Mouse (Mus musculus): ENCODE data around the gene Arl2. TPM values are rescaled to one million over a fixed set of nuclear protein-coding genes. Genes with fewer than 3 reads are reported as not detected.

Gene Arl2
- total RNA-seq, 2 experiments from 2014 or later, result 57.7 to 67.5 TPM

- intact Hi-C loops (cut with DNase I), result loop anchor here (2.0 to 5.0 kb wide), 2 partner anchors 81 to 163 kb away; partner anchors contain the start of genes Pola2 and Syvn1
- DNase-seq, result peak; percentile 90 to 95
Measured at GRCm38 (mm10) chr19:6127760-6128341, 13.5 kb downstream of the Arl2 start, which contains the start of gene Snx15. TSS of gene Snx15 (minus strand) at chr19:6128304.

- intact Hi-C loops (cut with DNase I), result loop anchor here (2.0 to 5.0 kb wide), 2 partner anchors 80 to 162 kb away; partner anchors contain the start of genes Pola2 and Syvn1
- no peak for DNase-seq
Measured at GRCm38 (mm10) chr19:6126789-6127580, 14.4 kb downstream of the Arl2 start.

GRCm38 (mm10) chr19:6126289-6126688 is 15.1 kb downstream of the Arl2 start:
- intact Hi-C loops (cut with DNase I), result loop anchor here (2.0 to 5.0 kb wide), 2 partner anchors 79 to 161 kb away; partner anchors contain the start of genes Pola2 and Syvn1
- DNase-seq, result peak; percentile 54 to 73

- intact Hi-C loops (cut with DNase I), result loop anchor here (5.0 kb wide), 1 partner anchor 78 kb away; the partner anchor contains the start of gene Syvn1
- DNase-seq, result no peak
Measured at GRCm38 (mm10) chr19:6124898-6125297, 16.4 kb downstream of the Arl2 start.

- DNase-seq, result no peak
- intact Hi-C loops (cut with DNase I), result no loop called here
Measured at GRCm38 (mm10) chr19:6123330-6123729, 18.0 kb downstream of the Arl2 start.

- intact Hi-C loops (cut with DNase I), result no loop called here
- no peak for DNase-seq
Measured at GRCm38 (mm10) chr19:6121761-6122160, 19.6 kb downstream of the Arl2 start.

- intact Hi-C loops (cut with DNase I), result no loop called here
- no peak for DNase-seq
Measured at GRCm38 (mm10) chr19:6118677-6119185, 22.6 kb downstream of the Arl2 start.

GRCm38 (mm10) chr19:6117986-6118676 is 23.2 kb downstream of the Arl2 start, which contains the start of gene Sac3d1:
TSS of gene Sac3d1 (minus strand) at chr19:6118650.
- intact Hi-C loops (cut with DNase I), result no loop called here
- DNase-seq, result peak; percentile 84 to 89

GRCm38 (mm10) chr19:6117346-6117985 is 23.9 kb downstream of the Arl2 start:
- intact Hi-C loops (cut with DNase I), result no loop called here
- no peak for DNase-seq

- DNase-seq, result no peak
- intact Hi-C loops (cut with DNase I), result no loop called here
Measured at GRCm38 (mm10) chr19:6116113-6116850, 25.1 kb downstream of the Arl2 start.

GRCm38 (mm10) chr19:6113116-6113515 is 28.2 kb downstream of the Arl2 start:
- intact Hi-C loops (cut with DNase I), result no loop called here
- DNase-seq, result no peak

GRCm38 (mm10) chr19:6105586-6105985 is 35.8 kb downstream of the Arl2 start, which contains the start of gene Naaladl1:
TSS of gene Naaladl1 (plus strand) at chr19:6105782.
- intact Hi-C loops (cut with DNase I), result no loop called here
- no peak for DNase-seq

- intact Hi-C loops (cut with DNase I), result no loop called here
- no peak for DNase-seq
Measured at GRCm38 (mm10) chr19:6104476-6104875, 36.9 kb downstream of the Arl2 start.

- DNase-seq, result no peak
Measured at GRCm38 (mm10) chr19:6102169-6102853, 39.0 kb downstream of the Arl2 start.

GRCm38 (mm10) chr19:6101186-6101585 is 40.2 kb downstream of the Arl2 start:
- intact Hi-C loops (cut with DNase I), result no loop called here
- DNase-seq, result no peak

More at GRCm38 (mm10) chr19:6102169-6102853, 39.0 kb downstream of the Arl2 start:
- intact Hi-C loops (cut with DNase I), result no loop called here

GRCm38 (mm10) chr19:6097847-6098246 is 43.5 kb downstream of the Arl2 start:
- intact Hi-C loops (cut with DNase I), result no loop called here
- DNase-seq, result no peak

GRCm38 (mm10) chr19:6094119-6094518 is 47.2 kb downstream of the Arl2 start, which contains the start of gene AC131692.1:
TSS of gene AC131692.1 (plus strand) at chr19:6094419.
- intact Hi-C loops (cut with DNase I), result no loop called here
- no peak for DNase-seq

GRCm38 (mm10) chr19:6088841-6089240 is 52.5 kb downstream of the Arl2 start:
- intact Hi-C loops (cut with DNase I), result no loop called here
- DNase-seq, result no peak

GRCm38 (mm10) chr19:6085417-6085879 is 55.9 kb downstream of the Arl2 start:
- DNase-seq, result no peak
- intact Hi-C loops (cut with DNase I), result no loop called here

All from heart, postnatal 36 days (tissue).